Comparison of ENCODE assay signal across 17 mouse cellular contexts in the genomic region with DNA sequence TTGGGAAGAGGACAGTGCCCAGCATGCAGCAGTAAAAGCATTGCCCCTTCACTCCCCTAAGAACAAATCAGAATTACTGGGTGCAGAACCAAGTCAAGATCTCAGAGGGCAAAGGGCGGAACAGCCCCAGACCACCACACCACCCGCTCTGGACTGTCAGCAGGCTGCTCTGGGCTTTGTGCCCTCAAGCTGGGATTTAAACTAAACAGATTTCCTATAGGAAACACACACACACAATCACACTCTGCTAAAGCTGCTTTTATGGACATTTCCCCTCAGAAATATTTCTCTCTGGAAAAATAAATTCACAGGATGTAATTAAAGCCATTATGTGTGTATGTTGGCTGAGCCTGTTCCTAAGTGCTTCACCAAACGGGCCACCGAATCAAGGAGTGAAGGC.
"Had no signal": no experiment of that assay in that cellular context is flagged by ENCODE, and none has a peak within 500 bp of the region (broad histone marks: within the 10 kb centered on the region; RNA-seq: fewer than 3 reads in every experiment).

No protein-coding gene starts in this region.

- DNase-seq: kidney, adult 2 months; kidney, postnatal 25 days; layer of hippocampus, adult 9-11 months; lung, adult 2 months; thymus, adult 18-20 months; thymus, postnatal 14 days; thymus, postnatal 4 days had no signal

- H3K4me1 ChIP-seq: midbrain, embryonic 10.5 days; midbrain, embryonic 13.5 days had no signal

- H3K27ac ChIP-seq: kidney, postnatal 0 days; layer of hippocampus, adult 2 months; left cerebral cortex, adult 2 months; limb, embryonic 12.5 days; midbrain, embryonic 10.5 days; midbrain, embryonic 13.5 days had no signal

- H3K9ac ChIP-seq: limb, embryonic 12.5 days; midbrain, embryonic 13.5 days had no signal

- ATAC-seq: intestine, postnatal 0 days; midbrain, embryonic 13.5 days; midbrain, embryonic 16.5 days had no signal

- H3K9me3 ChIP-seq: limb, embryonic 12.5 days; megakaryocyte, embryonic 14.5 days; midbrain, embryonic 10.5 days; midbrain, embryonic 13.5 days had no signal

- H3K4me2 ChIP-seq: limb, embryonic 12.5 days; midbrain, embryonic 13.5 days had no signal

- H3K4me3 ChIP-seq: layer of hippocampus, adult 2 months; left cerebral cortex, adult 2 months; limb, embryonic 12.5 days; megakaryocyte, embryonic 14.5 days; midbrain, embryonic 10.5 days; midbrain, embryonic 13.5 days; myocyte had no signal
